Mouse (Mus musculus): ENCODE measurements around the gene D930007J09Rik. TPM values are rescaled to one million over a fixed set of nuclear protein-coding genes. Genes with fewer than 3 reads are reported as not detected.

The D930007J09Rik gene
- polyA plus RNA-seq, 1 experiment from 2014 or later, result not detected

- Histone ChIP-seq H3K4me1 (replicated peaks) (no peaks in the 10 kb centered on the region), H3K4me2 (no peak overlapping the region), H3K9ac (no peak overlapping the region), H3K9me3 (replicated peaks) (no peaks in the 10 kb centered on the region), H3K27ac (no peak overlapping the region), H3K36me3 (no peaks in the 10 kb centered on the region), H3K4me3 (no peak overlapping the region), H3K27me3 (no peaks in the 10 kb centered on the region)
- no peak for ATAC-seq (replicated peaks; ENCODE audit: insufficient number of reproducible peaks, insufficient read depth, low FRiP score, low read depth)
- 64% methylated on average over 3 of the region's 3 CpGs for WGBS
These were observed 30.1 kb upstream of the D930007J09Rik start for GRCm38 (mm10) chr13:32832776-32833175.

- Histone ChIP-seq H3K9ac (no peak overlapping the region), H3K9me3 (replicated peaks) (no peaks in the 10 kb centered on the region), H3K36me3 (no peaks in the 10 kb centered on the region), H3K27me3 (no peaks in the 10 kb centered on the region), H3K4me1 (replicated peaks) (no peaks in the 10 kb centered on the region), H3K4me3 (no peak overlapping the region), H3K4me2 (no peak overlapping the region), H3K27ac (no peak overlapping the region)
- 70% methylated on average over 3 of the region's 3 CpGs for WGBS
- ATAC-seq (replicated peaks; ENCODE audit: insufficient number of reproducible peaks, insufficient read depth, low FRiP score, low read depth), result no peak
These were observed 29.0 kb upstream of the D930007J09Rik start for GRCm38 (mm10) chr13:32831505-32832273.

GRCm38 (mm10) chr13:32828886-32829285, 26.2 kb upstream of the D930007J09Rik start:
- Histone ChIP-seq H3K4me1 (replicated peaks) (no peaks in the 10 kb centered on the region), H3K27me3 (no peaks in the 10 kb centered on the region), H3K9me3 (replicated peaks) (no peaks in the 10 kb centered on the region), H3K27ac (no peak overlapping the region), H3K36me3 (no peaks in the 10 kb centered on the region), H3K9ac (no peak overlapping the region), H3K4me3 (no peak overlapping the region), H3K4me2 (no peak overlapping the region)
- ATAC-seq (replicated peaks; ENCODE audit: insufficient number of reproducible peaks, insufficient read depth, low FRiP score, low read depth), result no peak
- whole genome bisulfite sequencing, result 54% methylated on average over 4 of the region's 4 CpGs

GRCm38 (mm10) chr13:32827951-32828350, 25.3 kb upstream of the D930007J09Rik start:
- Histone ChIP-seq H3K36me3 (no peaks in the 10 kb centered on the region; the same call in 1 of the 2 replicates), H3K9me3 (replicated peaks) (no peaks in the 10 kb centered on the region), H3K27ac (no peak overlapping the region), H3K4me2 (no peak overlapping the region), H3K4me1 (replicated peaks) (no peaks in the 10 kb centered on the region), H3K9ac (no peak overlapping the region), H3K27me3 (no peaks in the 10 kb centered on the region), H3K4me3 (no peak overlapping the region)
- no peak for ATAC-seq (replicated peaks; ENCODE audit: insufficient number of reproducible peaks, insufficient read depth, low FRiP score, low read depth)
- 66% methylated on average over 4 of the region's 4 CpGs for WGBS

GRCm38 (mm10) chr13:32827111-32827822, 24.6 kb upstream of the D930007J09Rik start:
- no peaks in the 10 kb centered on the region for H3K4me1 ChIP-seq (replicated peaks)
- no peaks in the 10 kb centered on the region for H3K27me3 ChIP-seq
- H3K36me3 ChIP-seq, result no peaks in the 10 kb centered on the region; the same call in 1 of the 2 replicates
- no peak overlapping the region for H3K9ac ChIP-seq
- H3K4me3 ChIP-seq, result no peak overlapping the region
- no peak overlapping the region for H3K4me2 ChIP-seq
- H3K27ac ChIP-seq, result no peak overlapping the region
- ATAC-seq (replicated peaks; ENCODE audit: insufficient number of reproducible peaks, insufficient read depth, low FRiP score, low read depth), result no peak
- H3K9me3 ChIP-seq (replicated peaks), result no peaks in the 10 kb centered on the region
- 71% methylated on average over 3 of the region's 3 CpGs for WGBS

- Histone ChIP-seq H3K9ac (no peak overlapping the region), H3K9me3 (replicated peaks) (no peaks in the 10 kb centered on the region), H3K36me3 (peaks cover 14% of the 10 kb centered on the region), H3K27me3 (no peaks in the 10 kb centered on the region), H3K4me2 (no peak overlapping the region), H3K4me3 (no peak overlapping the region), H3K4me1 (replicated peaks) (no peaks in the 10 kb centered on the region), H3K27ac (no peak overlapping the region)
- WGBS, result 90% methylated on average over 8 of the region's 8 CpGs
- no peak for ATAC-seq (replicated peaks; ENCODE audit: insufficient number of reproducible peaks, insufficient read depth, low FRiP score, low read depth)
These were observed 22.9 kb upstream of the D930007J09Rik start for GRCm38 (mm10) chr13:32825546-32825945.

GRCm38 (mm10) chr13:32824377-32825330, 22.0 kb upstream of the D930007J09Rik start:
- Histone ChIP-seq H3K27ac (no peak overlapping the region), H3K9me3 (replicated peaks) (no peaks in the 10 kb centered on the region), H3K36me3 (peaks cover 23% of the 10 kb centered on the region), H3K4me1 (replicated peaks) (no peaks in the 10 kb centered on the region), H3K27me3 (no peaks in the 10 kb centered on the region), H3K9ac (no peak overlapping the region), H3K4me3 (no peak overlapping the region), H3K4me2 (no peak overlapping the region)
- ATAC-seq (replicated peaks; ENCODE audit: insufficient number of reproducible peaks, insufficient read depth, low FRiP score, low read depth), result no peak
- 76% methylated on average over 6 of the region's 6 CpGs for WGBS

- no peak overlapping the region for H3K9ac ChIP-seq
- no peak overlapping the region for H3K4me3 ChIP-seq
- no peaks in the 10 kb centered on the region for H3K27me3 ChIP-seq
- H3K36me3 ChIP-seq, result peaks cover 34% of the 10 kb centered on the region
- ATAC-seq (replicated peaks; ENCODE audit: insufficient number of reproducible peaks, insufficient read depth, low FRiP score, low read depth), result no peak
- no peak overlapping the region for H3K27ac ChIP-seq
- no peaks in the 10 kb centered on the region for H3K4me1 ChIP-seq (replicated peaks)
- no peaks in the 10 kb centered on the region for H3K9me3 ChIP-seq (replicated peaks)
- no peak overlapping the region for H3K4me2 ChIP-seq
- WGBS, result 72% methylated on average over 6 of the region's 6 CpGs
These were observed 20.5 kb upstream of the D930007J09Rik start for GRCm38 (mm10) chr13:32823126-32823525.

GRCm38 (mm10) chr13:32821671-32822070, 19.0 kb upstream of the D930007J09Rik start:
- 96% methylated on average over 4 of the region's 4 CpGs for WGBS
- Histone ChIP-seq H3K9me3 (replicated peaks) (no peaks in the 10 kb centered on the region), H3K4me1 (replicated peaks) (no peaks in the 10 kb centered on the region), H3K36me3 (peaks cover 46% of the 10 kb centered on the region), H3K9ac (no peak overlapping the region), H3K4me2 (no peak overlapping the region), H3K27me3 (no peaks in the 10 kb centered on the region), H3K4me3 (no peak overlapping the region), H3K27ac (no peak overlapping the region)
- ATAC-seq (replicated peaks; ENCODE audit: insufficient number of reproducible peaks, insufficient read depth, low FRiP score, low read depth), result no peak

- H3K9me3 ChIP-seq (replicated peaks), result no peaks in the 10 kb centered on the region
- 88% methylated on average over 5 of the region's 5 CpGs for WGBS
- no peaks in the 10 kb centered on the region for H3K27me3 ChIP-seq
- no peak overlapping the region for H3K4me3 ChIP-seq
- H3K36me3 ChIP-seq, result peaks cover 54% of the 10 kb centered on the region
- H3K4me2 ChIP-seq, result no peak overlapping the region
- H3K4me1 ChIP-seq (replicated peaks), result no peaks in the 10 kb centered on the region
- H3K9ac ChIP-seq, result no peak overlapping the region
- no peak for ATAC-seq (replicated peaks; ENCODE audit: insufficient number of reproducible peaks, insufficient read depth, low FRiP score, low read depth)
- no peak overlapping the region for H3K27ac ChIP-seq
These were observed 17.3 kb upstream of the D930007J09Rik start for GRCm38 (mm10) chr13:32819926-32820325.

- no peak overlapping the region for H3K4me2 ChIP-seq
- no peak overlapping the region for H3K9ac ChIP-seq
- 91% methylated on average over 3 of the region's 3 CpGs for WGBS
- peaks cover 56% of the 10 kb centered on the region for H3K36me3 ChIP-seq
- no peaks in the 10 kb centered on the region for H3K4me1 ChIP-seq (replicated peaks)
- H3K9me3 ChIP-seq (replicated peaks), result no peaks in the 10 kb centered on the region
- no peak for ATAC-seq (replicated peaks; ENCODE audit: insufficient number of reproducible peaks, insufficient read depth, low FRiP score, low read depth)
- H3K4me3 ChIP-seq, result no peak overlapping the region
- no peaks in the 10 kb centered on the region for H3K27me3 ChIP-seq
- no peak overlapping the region for H3K27ac ChIP-seq
These were observed 16.6 kb upstream of the D930007J09Rik start for GRCm38 (mm10) chr13:32819241-32819640.
